Mouse (Mus musculus) v-Abl transformed pro-B cells (cell line): ENCODE measurements around the gene Sv2b.

Experiments
- in situ Hi-C, 2 experiments: fragments of 400-800 bp; cut with MboI; formaldehyde crosslinking; loops; one replicate each; pipeline ENCODE4 v1.15.1; 2025; ENCODE audit not compliant: unreplicated experiment in 2 of 2

Sv2b gene

GRCm38 (mm10) chr7:75296688-75297119 is 12.4 kb downstream of the Sv2b start:
- in situ Hi-C loops = no loop called here

DNA sequence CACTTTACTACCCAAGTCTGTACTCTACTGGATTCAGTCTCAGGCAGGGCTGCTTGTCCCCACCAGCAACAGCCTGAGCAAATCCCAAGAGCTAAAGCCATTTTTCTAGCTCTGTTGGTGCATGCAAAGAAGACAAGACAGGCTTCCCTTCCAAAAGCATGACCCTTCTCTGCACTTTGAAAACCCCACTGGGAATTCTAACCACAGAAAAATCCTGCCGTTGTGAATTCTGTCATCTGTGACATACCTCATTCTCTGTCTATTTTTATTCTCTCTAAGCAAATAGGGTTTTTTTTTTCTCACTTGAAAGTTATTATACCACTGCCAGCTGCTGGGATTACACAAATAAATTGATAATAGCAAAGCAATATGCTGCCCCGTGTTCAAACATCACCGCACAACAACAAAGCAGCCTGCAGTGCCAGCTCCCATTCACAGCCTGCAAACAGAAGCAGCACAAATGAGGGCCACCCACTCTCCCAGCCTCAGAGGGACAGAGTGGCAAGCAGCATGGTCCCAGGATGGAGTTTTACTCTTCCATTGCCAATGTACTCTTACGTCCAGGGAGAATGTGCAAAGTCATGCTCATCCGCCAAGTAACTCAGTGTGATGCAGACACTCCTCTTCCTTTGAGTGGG is 13.7 kb downstream of the Sv2b start:
- in situ Hi-C loops = no loop called here

DNA sequence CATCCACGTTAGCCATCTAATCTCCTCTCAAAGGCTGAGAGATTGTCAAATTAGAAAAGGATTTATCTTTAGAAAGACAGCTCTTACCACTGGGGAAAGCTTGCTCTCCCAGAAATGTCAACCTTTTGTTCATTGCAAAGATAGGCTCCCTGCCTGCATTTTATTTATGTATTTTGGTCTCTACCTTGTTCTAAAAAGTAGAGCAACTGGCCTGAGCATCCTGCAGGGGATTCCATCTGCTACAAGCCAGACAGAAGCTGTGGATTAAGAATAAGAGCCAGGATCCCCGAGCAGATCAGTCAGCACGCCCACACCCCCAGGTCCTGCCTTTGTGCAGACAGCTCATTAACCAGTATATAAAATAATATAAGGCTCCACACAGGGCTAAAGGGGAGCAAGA is 16.8 kb downstream of the Sv2b start:
- in situ Hi-C loops = no loop called here

- in situ Hi-C loops = no loop called here
Measured at GRCm38 (mm10) chr7:75290554-75290953, 18.5 kb downstream of the Sv2b start.

GRCm38 (mm10) chr7:75287237-75287636 is 21.8 kb downstream of the Sv2b start:
- in situ Hi-C loops = no loop called here

- in situ Hi-C loops = no loop called here
Measured at GRCm38 (mm10) chr7:75282951-75283350, 26.1 kb downstream of the Sv2b start.

DNA sequence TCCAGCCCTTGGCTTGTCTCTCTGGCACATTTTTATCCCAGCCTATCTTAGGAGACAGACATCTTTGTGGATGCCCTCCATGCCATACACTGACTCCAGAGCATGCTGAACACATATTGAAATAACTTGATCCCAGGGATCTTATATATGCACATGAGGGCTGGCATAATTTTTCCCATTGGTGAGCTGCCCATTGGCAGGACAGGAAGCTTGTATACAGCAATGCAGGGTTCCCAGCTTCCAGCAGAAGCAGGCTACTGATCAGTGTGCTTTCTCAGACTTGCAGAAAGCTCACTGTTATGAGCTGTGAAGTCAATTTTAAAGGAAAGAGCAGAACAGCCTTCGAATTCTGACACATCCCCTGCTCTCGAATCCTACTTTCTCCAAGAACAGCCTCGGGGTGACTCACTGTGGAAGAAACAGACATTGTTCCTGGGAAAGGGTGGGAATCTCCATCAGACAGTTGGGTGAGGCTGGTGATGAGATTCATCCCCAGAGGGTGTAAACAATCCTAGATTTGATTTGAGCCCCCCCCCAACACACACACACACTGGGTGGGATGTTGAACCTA is 26.9 kb downstream of the Sv2b start:
- in situ Hi-C loops = no loop called here

- in situ Hi-C loops = no loop called here
Measured at GRCm38 (mm10) chr7:75281106-75281505, 28.0 kb downstream of the Sv2b start.

DNA sequence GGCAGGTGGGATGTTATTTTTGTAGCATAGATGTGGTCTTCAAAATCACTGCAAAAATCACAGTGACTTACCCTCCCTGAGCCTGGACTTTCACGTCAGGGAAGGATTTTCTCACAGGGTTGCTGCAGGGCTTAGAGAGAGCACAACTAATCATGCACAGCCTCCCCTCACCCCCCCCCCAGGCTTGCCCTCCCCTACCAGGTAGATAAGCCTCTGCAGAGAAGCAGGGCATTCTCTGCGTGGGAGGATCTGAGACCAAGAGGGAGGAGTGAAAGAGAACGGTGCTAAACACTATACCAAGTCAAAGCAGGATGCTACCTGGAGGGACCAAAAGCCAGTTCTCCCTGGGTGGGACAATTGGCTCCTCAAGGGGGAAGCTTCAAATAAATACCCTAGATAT is 31.2 kb downstream of the Sv2b start:
- in situ Hi-C loops = no loop called here

DNA sequence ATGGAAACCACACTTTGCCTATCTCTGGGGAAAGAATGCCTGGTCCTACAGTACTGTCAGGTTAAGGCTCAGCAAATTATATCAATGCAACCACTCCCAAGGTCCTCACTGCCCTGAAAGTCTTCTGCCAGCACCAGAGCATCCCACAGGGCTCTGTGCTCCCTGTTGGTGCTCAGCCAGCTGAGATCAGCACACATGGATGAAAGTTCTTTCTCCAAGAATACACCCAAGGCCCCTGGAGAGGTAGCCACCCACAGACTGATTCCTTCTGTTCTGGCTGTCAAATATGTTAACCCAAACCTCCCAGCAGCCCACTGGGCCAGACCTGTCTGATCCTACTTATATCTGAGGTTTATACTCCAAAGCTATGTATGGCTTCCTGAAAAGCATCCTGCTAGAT is 32.3 kb downstream of the Sv2b start:
- in situ Hi-C loops = no loop called here

DNA sequence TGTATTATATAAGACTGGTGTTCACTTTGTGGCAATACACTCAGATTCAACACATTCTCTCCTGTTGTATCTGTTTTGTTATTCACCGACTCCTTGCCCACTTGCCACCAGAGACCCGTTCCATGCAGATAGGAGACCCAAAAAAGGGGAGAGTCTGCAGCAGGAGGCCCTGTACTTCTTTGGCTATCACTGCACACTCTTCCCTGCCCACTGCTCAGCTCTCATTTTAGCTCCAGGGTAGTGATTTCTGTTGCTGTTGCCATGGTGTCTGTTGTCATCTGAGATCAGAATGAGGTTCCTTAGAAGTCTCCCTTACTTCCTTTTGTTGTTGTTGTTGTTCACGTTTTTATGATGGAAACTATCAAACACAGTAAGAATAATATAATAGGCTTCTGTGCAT is 34.5 kb downstream of the Sv2b start:
- in situ Hi-C loops = no loop called here

GRCm38 (mm10) chr7:75273633-75274032 is 35.4 kb downstream of the Sv2b start:
- in situ Hi-C loops = no loop called here

GRCm38 (mm10) chr7:75271921-75272381 is 37.1 kb downstream of the Sv2b start:
- in situ Hi-C loops = no loop called here

DNA sequence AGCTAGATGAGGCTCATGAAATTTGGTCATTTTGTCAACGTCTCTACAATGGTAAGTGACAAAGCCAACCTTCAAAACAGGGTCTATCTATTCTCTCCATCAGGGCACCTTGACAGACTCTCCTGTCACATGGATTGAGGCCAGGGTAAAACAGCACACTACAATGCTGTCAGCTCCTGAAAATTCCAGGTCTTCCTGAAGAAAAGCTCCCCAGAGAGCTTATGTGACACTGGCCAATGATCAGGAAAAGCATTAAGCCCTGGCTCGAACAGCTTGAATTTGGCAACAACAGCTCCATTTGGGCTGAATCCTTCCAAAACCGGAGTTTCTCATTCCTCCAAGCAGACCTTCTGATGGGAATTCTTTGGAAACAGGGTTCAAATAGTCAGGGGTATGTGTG is 37.8 kb downstream of the Sv2b start:
- in situ Hi-C loops = no loop called here

DNA sequence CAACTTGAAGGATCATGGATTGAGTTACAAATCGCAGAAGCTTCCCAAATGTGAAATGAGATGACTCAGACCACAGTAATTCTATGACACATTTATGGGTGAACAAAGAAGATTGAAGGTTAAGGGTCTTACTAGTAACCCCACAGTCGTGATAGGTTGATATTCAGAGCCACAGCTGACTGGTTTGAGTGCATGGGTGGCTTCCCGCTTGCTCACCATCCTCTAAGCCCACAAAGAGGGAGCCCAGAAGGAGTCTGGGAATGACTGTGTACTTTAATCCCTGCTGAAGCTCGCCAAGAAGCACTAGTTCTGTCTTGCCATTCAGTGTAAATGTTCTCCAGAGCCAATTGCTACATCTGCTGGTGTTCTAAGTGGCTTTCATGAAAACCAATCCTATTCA is 41.8 kb downstream of the Sv2b start:
- in situ Hi-C loops = no loop called here

DNA sequence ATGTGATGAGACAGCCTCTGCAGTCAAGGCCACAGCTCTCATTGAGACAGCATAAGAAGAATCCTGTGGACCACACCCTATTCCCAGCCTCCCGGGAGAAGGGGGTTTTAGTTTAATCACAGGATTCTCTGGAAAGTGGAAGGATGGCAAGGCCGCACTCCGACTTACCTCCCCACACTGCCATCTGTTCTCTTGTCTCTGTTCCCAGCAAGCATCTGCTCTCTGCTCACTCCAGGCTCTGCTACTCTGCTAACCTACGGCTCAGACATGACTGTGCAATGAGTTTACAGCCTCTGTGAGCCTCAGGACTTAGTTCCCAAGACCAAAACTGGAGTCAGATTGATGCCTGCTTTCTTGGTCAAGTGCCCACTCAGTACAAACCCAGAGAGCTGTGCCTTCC is 43.8 kb downstream of the Sv2b start:
- in situ Hi-C loops = no loop called here

GRCm38 (mm10) chr7:75259945-75260344 is 49.1 kb downstream of the Sv2b start:
- in situ Hi-C loops = no loop called here

- in situ Hi-C loops = no loop called here
Measured at GRCm38 (mm10) chr7:75253611-75254250, 55.3 kb downstream of the Sv2b start.

DNA sequence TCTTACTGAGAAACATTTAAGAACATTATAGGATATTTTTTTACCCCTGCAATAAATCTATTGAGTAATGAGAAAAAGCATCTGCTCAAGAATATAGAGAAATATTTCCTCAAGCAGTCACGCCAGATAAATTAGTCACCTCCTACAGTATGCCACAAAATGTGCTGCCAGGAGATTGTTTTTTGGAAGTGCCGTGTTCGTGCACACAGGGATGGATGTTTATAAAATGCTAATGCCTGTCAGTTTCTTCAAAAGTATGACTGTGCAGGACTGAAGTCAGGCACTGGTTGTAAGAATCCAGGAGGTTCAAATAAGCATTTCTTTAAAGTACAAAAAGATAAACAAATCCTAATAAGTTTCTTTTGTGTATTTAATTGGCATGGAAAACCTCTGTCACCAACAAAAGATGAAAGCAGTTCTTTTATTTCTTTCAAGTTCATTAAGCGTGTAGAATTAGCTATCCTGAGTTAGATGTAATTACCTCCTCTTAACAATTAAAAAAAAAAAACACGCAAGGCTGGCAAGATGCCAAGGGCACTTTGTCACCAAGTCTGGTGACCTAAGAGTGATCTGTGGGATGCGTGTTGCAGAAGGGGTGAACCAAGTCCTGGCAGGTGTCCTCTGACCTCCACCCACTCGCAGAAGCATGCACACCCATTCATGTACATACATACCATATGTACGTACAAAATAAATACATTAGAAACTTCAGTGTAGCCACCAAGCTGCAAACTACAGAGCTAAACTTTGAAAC is 68.1 kb downstream of the Sv2b start:
- in situ Hi-C loops = no loop called here

DNA sequence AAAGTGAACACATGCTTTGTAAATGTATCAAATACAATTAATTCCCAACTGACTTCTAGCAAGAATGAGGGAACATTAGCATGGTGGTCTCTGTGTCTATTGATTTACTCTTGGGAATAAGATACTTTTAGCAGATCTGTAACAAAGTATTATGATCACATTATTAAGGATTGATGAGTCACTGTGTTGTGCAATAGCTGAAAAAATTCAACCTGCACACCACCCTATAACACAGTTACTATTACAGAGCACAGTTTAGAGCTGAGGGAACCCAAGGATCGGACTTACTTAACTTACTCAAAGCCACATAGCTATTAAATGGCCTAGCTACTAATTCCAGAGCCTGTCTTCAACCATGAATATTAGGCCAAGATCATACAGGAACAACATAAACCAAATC is 72.7 kb downstream of the Sv2b start:
- in situ Hi-C loops = no loop called here

DNA sequence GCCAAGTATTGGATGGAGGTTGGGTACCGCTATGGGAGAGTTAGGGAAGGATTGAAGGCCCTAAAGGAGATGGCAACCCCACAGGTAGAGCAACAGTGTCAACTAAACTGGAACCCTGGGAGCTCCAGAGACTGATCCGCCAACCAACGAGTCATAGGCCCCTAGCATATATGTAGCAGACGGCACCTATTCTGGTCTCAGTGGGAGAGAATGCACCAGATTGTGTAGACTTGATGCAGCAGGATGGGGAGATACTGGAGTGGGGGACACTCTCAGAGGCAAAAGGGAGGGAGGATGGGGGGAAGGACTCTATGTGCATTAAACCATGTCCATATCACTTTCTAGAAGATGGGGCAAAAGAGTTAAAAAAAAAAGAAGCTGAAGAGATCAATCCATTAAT is 84.9 kb downstream of the Sv2b start:
- in situ Hi-C loops = no loop called here
